Mouse (Mus musculus) embryo, embryonic 9.5 days (tissue): ENCODE measurements around the gene Grin2a.

Experiments
- DNase-seq: peaks from one replicate; pipeline ENCODE4 v3.0.0-alpha.2; 2017; ENCODE audit errors: extremely low spot score

The Grin2a gene

DNA sequence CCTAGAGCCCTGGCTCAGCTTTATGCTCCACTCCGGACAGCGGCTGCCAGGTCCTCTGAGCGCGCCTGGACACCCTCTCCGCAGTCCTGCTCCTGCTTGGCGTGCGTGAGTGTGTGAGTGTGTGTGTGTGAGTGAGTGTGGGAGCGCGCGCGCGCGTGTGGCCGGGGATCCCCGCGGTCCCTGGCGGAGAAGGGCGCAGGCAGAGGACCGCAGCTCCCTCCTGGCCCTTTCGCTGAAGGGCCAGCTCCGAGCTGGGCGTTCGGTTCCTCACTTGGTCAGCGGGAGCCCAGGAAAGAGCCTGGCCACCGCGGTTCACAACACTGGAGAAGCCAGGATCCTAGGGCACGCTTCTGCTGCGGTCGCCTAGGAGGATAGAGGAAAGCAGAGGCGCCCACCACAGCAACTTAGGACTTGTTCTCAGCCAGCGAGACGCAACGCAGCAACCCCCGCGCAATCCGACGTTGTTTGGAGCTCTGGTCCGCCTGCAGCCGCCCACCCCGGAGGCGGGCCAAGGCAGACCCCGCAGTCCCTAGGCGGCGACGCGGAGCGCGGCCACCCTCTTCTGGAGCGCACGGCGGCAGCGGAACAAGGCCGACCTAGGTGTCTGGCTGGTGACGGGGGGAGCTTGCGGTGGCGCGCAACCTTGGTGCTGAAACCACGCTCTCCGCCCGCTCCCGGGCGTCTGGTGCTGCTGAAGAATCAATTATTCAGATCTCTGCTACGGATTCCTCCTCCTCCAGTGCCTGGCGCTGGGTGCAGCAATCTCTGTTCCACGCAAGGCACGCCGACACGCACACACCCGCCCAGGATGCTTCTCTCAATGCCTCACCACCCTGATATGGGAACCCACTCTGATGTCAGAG, at the start of gene Grin2a:
Grin2a (minus strand) TSS at position 610 of the 863 bp plus-strand sequence.
- DNase-seq, result peak; percentile 48

DNA sequence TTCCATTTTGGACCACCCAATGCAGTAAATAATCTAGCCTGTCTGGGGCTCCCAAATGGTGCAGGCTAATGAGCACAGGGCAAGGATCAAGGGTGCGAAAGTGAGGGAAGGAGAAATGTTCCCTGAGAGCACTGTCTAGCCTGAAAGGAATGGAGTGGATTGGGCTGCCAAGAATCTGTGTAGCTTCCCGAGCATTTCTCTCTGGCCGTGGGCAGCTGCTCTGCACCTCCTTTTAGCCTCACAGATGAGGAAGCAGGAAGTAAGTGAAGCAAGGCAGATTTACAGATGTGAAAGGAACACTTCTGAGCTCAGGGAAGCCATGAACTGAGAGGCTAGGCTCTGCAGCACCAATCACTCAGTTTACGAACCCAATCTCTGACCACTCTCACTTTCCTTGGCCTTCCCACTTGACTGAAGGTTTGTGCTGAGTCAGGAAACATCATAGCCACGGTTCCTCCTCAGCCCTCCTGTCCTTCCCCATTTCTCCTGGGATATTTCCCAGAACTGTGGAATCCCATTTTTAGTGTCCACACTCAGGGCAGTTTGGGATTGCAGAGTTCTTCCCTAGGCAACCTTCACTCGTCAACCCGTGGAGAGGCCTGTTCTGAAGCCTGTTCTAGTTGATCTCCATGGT, 40.3 kb upstream of the Grin2a start:
- DNase-seq, result no peak

DNA sequence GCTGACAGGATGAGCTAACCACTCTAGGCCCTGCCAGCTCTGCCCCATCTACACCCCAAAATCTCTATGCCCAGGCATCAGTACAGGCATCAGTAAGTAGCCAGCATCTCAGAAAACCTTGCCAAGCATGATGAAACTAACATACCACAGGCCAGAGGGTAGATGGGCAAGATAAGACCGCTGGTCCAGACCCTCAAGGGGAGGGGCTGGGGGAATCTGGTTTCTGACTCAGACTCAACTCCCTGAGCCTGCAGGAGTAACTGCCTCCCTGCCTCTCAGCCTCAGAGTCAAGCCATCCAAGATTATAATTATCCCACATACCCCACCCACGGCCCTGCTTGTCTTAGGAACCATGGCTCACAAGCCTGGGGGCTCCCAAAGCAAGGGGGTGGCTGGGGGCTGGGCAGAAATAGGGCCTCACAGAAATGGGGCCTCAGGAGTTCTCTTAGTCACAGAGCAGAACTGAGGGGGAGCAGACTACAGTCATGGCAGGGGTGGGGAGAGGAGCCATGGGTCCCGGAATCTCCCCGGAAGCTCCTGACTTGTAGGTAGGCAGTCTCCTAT, 38.1 kb upstream of the Grin2a start:
- DNase-seq, result no peak

GRCm38 (mm10) chr16:10031891-10032290, 36.5 kb upstream of the Grin2a start:
- no peak for DNase-seq

GRCm38 (mm10) chr16:10026741-10027140, 31.4 kb upstream of the Grin2a start:
- DNase-seq, result no peak

DNA sequence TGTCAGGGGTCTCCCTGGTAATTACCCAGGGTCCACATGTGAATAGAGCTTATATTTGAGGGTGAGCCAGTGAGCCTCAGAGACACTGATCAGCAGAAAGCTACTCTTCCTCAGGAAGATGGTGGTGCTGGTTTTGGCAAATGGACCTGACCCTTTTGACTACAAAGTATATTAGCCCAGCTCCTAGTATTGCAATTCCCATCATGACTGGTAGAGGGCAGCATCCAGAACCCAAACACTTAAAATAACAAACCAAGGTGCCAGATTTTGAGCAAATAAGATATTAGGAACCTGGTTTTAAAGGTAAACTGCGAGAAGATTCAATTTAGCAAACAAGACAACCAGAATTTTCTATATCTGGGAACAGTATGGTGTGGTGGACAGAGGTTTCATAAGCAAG, 14.4 kb upstream of the Grin2a start:
- DNase-seq, result no peak

DNA sequence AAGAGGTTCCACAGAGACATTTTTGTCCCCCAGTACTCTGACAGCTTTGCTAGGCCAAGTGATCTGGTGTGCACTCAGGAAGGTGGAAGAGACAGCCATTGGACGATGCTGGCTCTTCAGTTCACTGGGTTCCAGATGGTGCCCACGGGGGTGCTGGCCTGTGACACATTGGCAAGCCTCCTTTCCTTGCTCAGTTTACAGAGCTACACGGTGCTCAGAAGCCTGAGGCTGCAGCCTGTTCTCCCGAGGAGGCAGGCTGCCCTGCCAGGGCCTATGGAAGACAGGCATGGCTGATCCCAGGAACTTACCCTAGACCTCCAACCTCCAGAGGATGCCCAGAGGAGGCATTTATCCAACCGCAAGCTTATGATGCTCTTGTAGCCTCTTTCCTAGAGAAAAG, 10.2 kb upstream of the Grin2a start:
- DNase-seq, result no peak

- no peak for DNase-seq
These were observed 8.7 kb upstream of the Grin2a start for GRCm38 (mm10) chr16:10004096-10004495.

GRCm38 (mm10) chr16:10003001-10003400, 7.6 kb upstream of the Grin2a start:
- DNase-seq, result no peak

DNA sequence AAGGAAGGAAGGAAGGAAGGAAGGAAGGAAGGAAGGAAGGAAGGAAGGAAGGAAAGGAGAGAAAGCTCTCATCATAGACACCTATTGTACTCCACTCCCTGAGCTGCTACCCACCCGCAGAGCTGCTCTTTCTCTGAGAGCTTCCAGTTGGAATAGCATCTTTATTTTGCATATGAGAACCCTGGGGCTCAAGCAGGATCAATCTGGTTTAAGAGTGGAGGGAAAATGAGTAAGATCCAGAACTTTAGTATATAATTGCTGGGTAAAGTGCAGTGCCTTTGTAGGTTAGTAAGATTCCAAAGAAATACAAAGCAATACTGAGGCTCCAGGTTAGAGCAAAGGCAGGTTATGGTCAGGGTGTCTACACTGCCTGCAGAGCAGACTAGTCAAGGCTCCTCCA, 6.2 kb upstream of the Grin2a start:
- no peak for DNase-seq

- no peak for DNase-seq
These were observed 4.6 kb upstream of the Grin2a start for GRCm38 (mm10) chr16:9999926-10000325.

GRCm38 (mm10) chr16:9997931-9998330, 2.6 kb upstream of the Grin2a start:
- DNase-seq, result no peak

DNA sequence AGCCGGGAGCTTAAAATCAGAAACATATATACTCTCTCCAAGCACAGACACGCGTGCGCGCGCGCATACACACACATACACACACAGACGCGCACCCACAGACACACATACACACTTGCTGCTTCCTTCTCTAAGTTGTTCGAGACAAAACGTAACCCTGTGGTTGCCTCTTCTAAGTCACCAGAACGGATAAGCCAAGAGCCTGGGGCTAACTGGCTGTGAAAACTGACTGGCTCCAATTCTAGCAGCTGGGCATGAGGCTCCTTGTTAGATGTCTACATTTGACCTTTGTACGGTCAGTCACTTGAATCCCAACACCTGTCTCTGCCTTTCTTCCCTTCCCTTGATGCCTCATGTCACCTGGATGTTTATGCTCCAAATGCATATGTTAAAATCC, 452 bp upstream of the Grin2a start:
- peak; percentile 24 for DNase-seq

DNA sequence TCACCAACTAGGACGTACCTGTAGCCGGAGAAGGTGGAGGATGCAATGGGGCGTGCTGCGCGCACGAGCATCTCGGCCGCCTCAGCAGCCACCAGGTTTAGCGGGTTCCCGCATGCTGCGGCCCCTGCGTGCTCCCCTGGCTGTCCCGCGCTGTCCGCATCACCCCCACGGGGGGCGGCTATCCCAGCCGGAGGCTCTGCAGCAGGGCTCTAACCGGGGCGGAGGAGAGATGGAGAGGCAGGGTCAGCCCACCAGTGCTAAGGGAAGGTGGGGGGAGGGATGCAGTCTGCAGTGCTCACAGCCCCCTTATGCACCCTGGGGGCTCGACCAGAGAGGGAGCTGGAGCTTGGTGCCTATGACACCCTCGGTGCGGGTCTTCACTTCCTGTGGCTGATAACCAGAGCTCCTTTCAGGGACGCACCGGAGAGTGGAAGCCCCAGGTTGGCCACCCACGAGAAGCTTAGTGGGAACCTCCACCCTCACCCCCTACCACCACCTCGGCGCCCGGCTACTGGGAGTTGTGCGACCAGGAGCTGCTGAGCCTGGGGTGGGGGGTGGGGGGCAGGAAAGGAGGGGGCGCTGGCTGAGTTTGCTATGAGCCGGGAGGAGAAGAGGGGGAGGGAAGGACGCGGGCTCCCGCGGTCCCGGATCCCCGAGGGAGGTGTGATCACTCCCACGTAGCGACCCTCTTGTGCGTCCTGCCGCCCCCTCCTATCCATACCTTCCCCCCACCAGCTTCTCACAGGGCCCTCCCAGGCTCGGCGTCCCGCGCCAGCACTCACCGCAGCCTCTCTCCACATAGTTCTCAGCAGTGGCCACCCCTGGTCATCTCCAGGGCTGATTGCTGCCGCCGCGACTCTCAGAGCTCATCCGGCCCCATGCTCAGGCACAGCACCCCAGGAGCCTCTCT, 1.1 kb downstream of the Grin2a start:
- peak; percentile 56 for DNase-seq

- peak; percentile 75 for DNase-seq
These were observed 1.9 kb downstream of the Grin2a start for GRCm38 (mm10) chr16:9993255-9994040.

DNA sequence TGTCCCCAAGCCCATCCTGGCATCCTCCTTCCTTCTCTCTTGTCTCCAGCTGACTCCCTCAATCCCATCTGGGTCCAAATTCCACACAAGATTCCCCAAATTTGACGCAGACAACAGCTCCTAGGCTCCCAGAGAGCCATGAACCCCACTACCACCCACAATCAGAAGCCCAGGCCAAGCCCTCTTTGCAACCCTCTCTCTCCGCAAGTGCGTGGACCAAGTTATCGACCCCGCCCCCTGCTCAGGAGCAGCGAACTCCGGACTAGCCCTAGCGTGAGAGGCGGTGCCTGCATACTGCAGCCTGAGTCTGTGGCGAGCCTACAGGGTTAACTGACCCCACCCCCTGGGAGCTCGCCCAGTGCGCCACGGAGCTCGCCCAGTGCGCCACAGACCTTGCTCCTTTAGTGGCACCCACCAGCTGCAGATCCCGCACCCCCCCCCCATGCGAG, 2.6 kb downstream of the Grin2a start:
- peak; percentile 61 for DNase-seq

DNA sequence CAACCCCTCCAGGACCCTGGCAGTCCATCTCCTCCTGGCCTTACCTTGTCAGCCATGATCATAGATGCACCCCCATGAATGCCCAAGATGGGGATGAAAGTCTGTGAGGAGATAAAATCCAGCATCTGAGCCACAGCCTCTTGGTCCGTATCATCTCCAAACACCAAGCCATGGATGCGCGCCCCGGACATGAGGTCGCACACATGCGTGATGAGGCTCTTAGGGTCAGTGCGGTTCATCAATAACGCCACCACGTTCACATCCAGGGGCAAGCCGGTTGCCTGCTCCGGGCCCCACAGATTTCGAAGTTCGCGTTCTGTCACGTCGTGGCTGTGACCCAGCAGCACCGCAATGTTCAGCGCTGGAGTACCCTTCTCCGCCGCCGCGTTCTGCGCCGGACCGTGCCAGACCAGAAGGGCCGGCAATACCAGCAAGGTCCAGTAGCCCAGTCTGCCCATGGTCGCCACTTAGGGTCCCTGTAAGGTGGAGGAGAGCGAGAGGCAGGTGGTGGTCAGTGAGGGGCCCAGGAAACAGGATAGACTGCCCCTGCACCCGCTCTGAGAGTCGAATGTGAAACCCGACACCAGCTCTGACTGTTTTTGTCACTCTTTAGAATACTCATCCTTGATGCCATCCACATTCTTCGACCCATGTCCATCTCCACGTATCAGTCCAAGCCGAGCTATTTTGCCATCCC, 3.1 kb downstream of the Grin2a start:
- DNase-seq, result peak; percentile 14

- DNase-seq, result no peak
These were observed 10.3 kb downstream of the Grin2a start for GRCm38 (mm10) chr16:9985041-9985440.

- no peak for DNase-seq
These were observed 14.7 kb downstream of the Grin2a start for GRCm38 (mm10) chr16:9980641-9981040.

DNA sequence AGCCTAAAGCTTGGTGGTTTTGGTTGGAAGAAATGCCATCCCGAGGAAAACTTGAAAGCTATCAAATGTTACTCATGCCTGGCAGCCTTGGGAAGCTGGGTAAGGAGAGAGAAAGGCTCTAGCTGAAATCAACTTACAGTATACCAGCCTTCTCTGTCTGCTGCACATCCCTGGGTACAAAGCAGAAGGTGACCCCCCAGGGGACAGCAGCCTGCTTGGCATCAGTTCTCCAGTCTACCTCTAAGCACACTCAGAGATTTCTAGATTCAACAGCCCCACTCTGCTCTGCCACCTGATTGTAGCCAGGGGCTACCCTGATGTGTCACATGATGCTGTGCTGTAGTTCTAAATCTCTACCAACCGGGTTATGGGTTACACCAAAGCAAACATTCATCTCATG, 17.2 kb downstream of the Grin2a start:
- no peak for DNase-seq
